Mouse (Mus musculus) forebrain, postnatal 0 days (tissue): Measurements from ENCODE around the gene Ttc7b. TPM values are rescaled to one million over a fixed set of nuclear protein-coding genes. Genes with fewer than 3 reads are reported as not detected.

ENCODE experiments used
- ATAC-seq: fragments of 200-750 bp; cut with Nextera tagmentation; 2 replicates; pipeline ENCODE4 v1.8.0; 2017; ENCODE audit warnings: mild to moderate bottlenecking, moderate library complexity
- DNase-seq: peaks from one replicate; pipeline ENCODE4 v3.0.0-alpha.2; 2015
- H3K27ac ChIP-seq: fragments of 300-500 bp; sonication (generic); 2 replicates; pipeline ENCODE4 v1.5.1; 2014; ENCODE audit warnings: low read depth, mild to moderate bottlenecking, antibody characterized with exemption, low read length, moderate library complexity, mixed read lengths
- H3K27me3 ChIP-seq: fragments of 300-500 bp; sonication (generic); 2 replicates; pipeline ENCODE4 v1.6.1; 2014; ENCODE audit warnings: mild to moderate bottlenecking, low read length, mixed read lengths; ENCODE audit not compliant: insufficient read depth
- H3K36me3 ChIP-seq: fragments of 300-500 bp; sonication (generic); 2 replicates; pipeline ENCODE4 v1.6.1; 2014; ENCODE audit warnings: mild to moderate bottlenecking, moderate library complexity; ENCODE audit not compliant: insufficient read depth
- H3K4me1 ChIP-seq: fragments of 300-500 bp; sonication (generic); 2 replicates; pipeline ENCODE4 v1.6.1; 2014; ENCODE audit warnings: antibody characterized with exemption; ENCODE audit not compliant: insufficient read depth
- H3K4me2 ChIP-seq: fragments of 300-500 bp; sonication (generic); 2 replicates; pipeline ENCODE4 v1.6.1; 2014; ENCODE audit warnings: low read depth, mild to moderate bottlenecking, moderate library complexity
- H3K4me3 ChIP-seq: fragments of 300-500 bp; sonication (generic); 2 replicates; pipeline ENCODE4 v1.5.1; 2014; ENCODE audit warnings: low read depth, low read length, mixed read lengths
- H3K9ac ChIP-seq: fragments of 300-500 bp; sonication (generic); 2 replicates; pipeline ENCODE4 v1.6.1; 2014; ENCODE audit warnings: mild to moderate bottlenecking
- H3K9me3 ChIP-seq: fragments of 300-500 bp; sonication (generic); 2 replicates; pipeline ENCODE4 v1.6.1; 2016; ENCODE audit warnings: low read length
- CTCF ChIP-seq: sonication (generic); IDR thresholded peaks from 2 replicates; pipeline ENCODE4 v1.5.1; 2016; ENCODE audit warnings: antibody characterized with exemption, control low read depth, low read depth
- WGBS: fragments of 180-500 bp; shearing (Covaris S2); extraction: QIAGEN DNeasy Blood & Tissue Kit; methylation state at CpG from one replicate; pipeline ENCODE4 v1.1.7; 2014; 5-methylcytosine and 5-hydroxymethylcytosine counted together
- polyA plus RNA-seq: library from polyadenylated mRNA; unstranded; fragments of >200 nt; fragmentation: Nextera tagmentation; extraction: Ambion mirVana; gene quantifications from 2 replicates; pipeline ENCODE4 v1.2.1, GENCODE M21; 2015
- total RNA-seq: library from RNA; depleted of rRNA; stranded (reverse); fragments of >200 nt; gene quantifications from 2 replicates; pipeline ENCODE4 v1.2.3, GENCODE M21; 2014

Gene Ttc7b
- total and polyA plus RNA-seq, 2 experiments from 2014 or later: 10.8 to 42.2 TPM

- ATAC-seq (no peak), DNase-seq (no peak)
- no peak overlapping the region for H3K4me3 ChIP-seq
- H3K27ac ChIP-seq: no peak overlapping the region
- no peak for TF ChIP-seq CTCF
- H3K27me3 ChIP-seq: no peaks in the 10 kb centered on the region
- no peaks in the 10 kb centered on the region for H3K9me3 ChIP-seq
- WGBS: 78% methylated on average over 6 of the region's 6 CpGs
- H3K36me3 ChIP-seq: peaks cover 7% of the 10 kb centered on the region; the same call in 1 of the 2 replicates
- 0 out of 2 replicates have a peak, but pooled peaks cover 3% of the 10 kb centered on the region for H3K4me1 ChIP-seq
- no peak overlapping the region for H3K4me2 ChIP-seq
- no peak overlapping the region for H3K9ac ChIP-seq
Observed at GRCm38 (mm10) chr12:100443452-100443851, 77.2 kb downstream of the Ttc7b start.

GRCm38 (mm10) chr12:100441609-100442008, 79.0 kb downstream of the Ttc7b start:
- Histone ChIP-seq H3K4me1 (0 out of 2 replicates have a peak, but pooled peaks cover 6% of the 10 kb centered on the region), H3K4me2 (no peak overlapping the region), H3K27ac (no peak overlapping the region), H3K9ac (no peak overlapping the region), H3K9me3 (no peaks in the 10 kb centered on the region), H3K27me3 (no peaks in the 10 kb centered on the region), H3K36me3 (peaks cover 7% of the 10 kb centered on the region; the same call in 1 of the 2 replicates), H3K4me3 (no peak overlapping the region)
- 89% methylated on average over 4 of the region's 4 CpGs for WGBS
- ATAC-seq (no peak), DNase-seq (no peak)
- no peak for TF ChIP-seq CTCF

GRCm38 (mm10) chr12:100439883-100440282, 80.7 kb downstream of the Ttc7b start:
- WGBS: 76% methylated on average over 3 of the region's 3 CpGs
- Histone ChIP-seq H3K9ac (no peak overlapping the region), H3K4me1 (0 out of 2 replicates have a peak, but pooled peaks cover 6% of the 10 kb centered on the region), H3K27ac (no peak overlapping the region), H3K4me2 (no peak overlapping the region), H3K4me3 (no peak overlapping the region), H3K36me3 (0 out of 2 replicates have a peak, but pooled peaks cover 7% of the 10 kb centered on the region), H3K27me3 (no peaks in the 10 kb centered on the region), H3K9me3 (no peaks in the 10 kb centered on the region)
- no peak for DNase-seq
- TF ChIP-seq CTCF: no peak
- ATAC-seq: no peak

- ATAC-seq (no peak), DNase-seq (no peak)
- H3K4me2 ChIP-seq: no peak overlapping the region
- no peaks in the 10 kb centered on the region for H3K9me3 ChIP-seq
- H3K4me3 ChIP-seq: no peak overlapping the region
- H3K4me1 ChIP-seq: 0 out of 2 replicates have a peak, but pooled peaks cover 6% of the 10 kb centered on the region
- WGBS: 81% methylated on average over 4 of the region's 4 CpGs
- H3K27me3 ChIP-seq: no peaks in the 10 kb centered on the region
- H3K27ac ChIP-seq: no peak overlapping the region
- no peak overlapping the region for H3K9ac ChIP-seq
- TF ChIP-seq CTCF: no peak
- 0 out of 2 replicates have a peak, but pooled peaks cover 7% of the 10 kb centered on the region for H3K36me3 ChIP-seq
Observed at GRCm38 (mm10) chr12:100439145-100439755, 81.4 kb downstream of the Ttc7b start.

GRCm38 (mm10) chr12:100438509-100438908, 82.1 kb downstream of the Ttc7b start:
- no peak overlapping the region for H3K4me2 ChIP-seq
- no peak overlapping the region for H3K4me3 ChIP-seq
- 93% methylated on average over 7 of the region's 7 CpGs for WGBS
- H3K27ac ChIP-seq: no peak overlapping the region; the same call in 1 of the 2 replicates
- TF ChIP-seq CTCF: no peak
- ATAC-seq: no peak
- no peak for DNase-seq
- no peaks in the 10 kb centered on the region for H3K9me3 ChIP-seq
- H3K27me3 ChIP-seq: no peaks in the 10 kb centered on the region
- H3K4me1 ChIP-seq: 0 out of 2 replicates have a peak, but pooled peaks cover 6% of the 10 kb centered on the region
- no peak overlapping the region for H3K9ac ChIP-seq
- 0 out of 2 replicates have a peak, but pooled peaks cover 7% of the 10 kb centered on the region for H3K36me3 ChIP-seq

GRCm38 (mm10) chr12:100437862-100438261, 82.8 kb downstream of the Ttc7b start:
- no peak for DNase-seq
- 81% methylated on average over 5 of the region's 5 CpGs for WGBS
- 0 out of 2 replicates have a peak, but pooled peaks cover 6% of the 10 kb centered on the region for H3K4me1 ChIP-seq

GRCm38 (mm10) chr12:100435763-100436162, 84.9 kb downstream of the Ttc7b start:
- Histone ChIP-seq H3K9me3 (no peaks in the 10 kb centered on the region), H3K4me1 (0 out of 2 replicates have a peak, but pooled peaks cover 6% of the 10 kb centered on the region), H3K36me3 (0 out of 2 replicates have a peak, but pooled peaks cover 4% of the 10 kb centered on the region), H3K27ac (no peak overlapping the region), H3K4me2 (no peak overlapping the region), H3K27me3 (no peaks in the 10 kb centered on the region), H3K9ac (no peak overlapping the region), H3K4me3 (no peak overlapping the region)
- ATAC-seq (no peak), DNase-seq (no peak)
- WGBS: 57% methylated on average over 1 of the region's 1 CpGs
- TF ChIP-seq CTCF: no peak

More at GRCm38 (mm10) chr12:100437862-100438261, 82.8 kb downstream of the Ttc7b start:
- no peaks in the 10 kb centered on the region for H3K27me3 ChIP-seq
- no peaks in the 10 kb centered on the region for H3K9me3 ChIP-seq
- ATAC-seq: no peak
- H3K36me3 ChIP-seq: 0 out of 2 replicates have a peak, but pooled peaks cover 4% of the 10 kb centered on the region
- no peak overlapping the region for H3K27ac ChIP-seq
- TF ChIP-seq CTCF: no peak
- no peak overlapping the region for H3K4me2 ChIP-seq
- H3K9ac ChIP-seq: no peak overlapping the region
- H3K4me3 ChIP-seq: no peak overlapping the region
